Mouse (Mus musculus) intestine, embryonic 14.5 days (tissue): Measurements from ENCODE around the gene Ccnd3. TPM values are rescaled to one million over a fixed set of nuclear protein-coding genes. Genes with fewer than 3 reads are reported as not detected.
A peak's percentile ranks its signal among the peaks of the same experiment; 100 is the strongest.

ENCODE experiments used
- ATAC-seq: fragments of 200-750 bp; cut with Nextera tagmentation; replicated peaks from 2 replicates; pipeline ENCODE4 v1.8.0; 2017; ENCODE audit warnings: low read depth, moderate number of reproducible peaks, moderate TSS enrichment, moderate library complexity; ENCODE audit not compliant: low FRiP score, low TSS enrichment
- DNase-seq: peaks from one replicate; pipeline ENCODE4 v3.0.0-alpha.2; 2018; ENCODE audit warnings: low spot score
- H3K27ac ChIP-seq: fragments of 300-500 bp; sonication (generic); 2 replicates; pipeline ENCODE4 v1.5.1; 2014; ENCODE audit warnings: low read depth, mild to moderate bottlenecking, control low read depth
- H3K27me3 ChIP-seq: fragments of 300-500 bp; sonication (generic); replicated peaks from 2 replicates; pipeline ENCODE4 v1.6.1; 2014; ENCODE audit warnings: low read length, control low read depth; ENCODE audit not compliant: control insufficient read depth, insufficient read depth
- H3K36me3 ChIP-seq: fragments of 300-500 bp; sonication (generic); 2 replicates; pipeline ENCODE4 v1.6.1; 2014; ENCODE audit warnings: low read length, control low read depth; ENCODE audit not compliant: control insufficient read depth, insufficient read depth
- H3K4me1 ChIP-seq: fragments of 300-500 bp; sonication (generic); replicated peaks from 2 replicates; pipeline ENCODE4 v1.6.1; 2014; ENCODE audit warnings: low read length, control low read depth, mixed read lengths; ENCODE audit not compliant: control insufficient read depth, insufficient read depth
- H3K4me2 ChIP-seq: fragments of 300-500 bp; sonication (generic); 2 replicates; pipeline ENCODE4 v1.6.1; 2014; ENCODE audit warnings: low read length
- H3K4me3 ChIP-seq: fragments of 300-500 bp; sonication (generic); 2 replicates; pipeline ENCODE4 v1.5.1; 2014; ENCODE audit warnings: low read depth, low read length, control low read depth, mixed read lengths
- H3K9ac ChIP-seq: fragments of 300-500 bp; sonication (generic); 2 replicates; pipeline ENCODE4 v1.6.1; 2014; ENCODE audit warnings: mild to moderate bottlenecking, low read length
- H3K9me3 ChIP-seq: fragments of 300-500 bp; sonication (generic); 2 replicates; pipeline ENCODE4 v1.6.1; 2016; ENCODE audit warnings: low read length, control low read depth; ENCODE audit not compliant: control insufficient read depth
- WGBS: fragments of 180-500 bp; shearing (Covaris S2); extraction: QIAGEN DNeasy Blood & Tissue Kit; methylation state at CpG from one replicate; pipeline ENCODE4 v1.1.7; 2014; 5-methylcytosine and 5-hydroxymethylcytosine counted together
- polyA plus RNA-seq: library from polyadenylated mRNA; unstranded; fragments of >200 nt; fragmentation: Nextera tagmentation; extraction: Ambion mirVana; gene quantifications from 2 replicates; pipeline ENCODE4 v1.2.1, GENCODE M21; 2014

The Ccnd3 gene
- polyA plus RNA-seq, 1 experiment from 2014 or later, result 457 TPM

DNA sequence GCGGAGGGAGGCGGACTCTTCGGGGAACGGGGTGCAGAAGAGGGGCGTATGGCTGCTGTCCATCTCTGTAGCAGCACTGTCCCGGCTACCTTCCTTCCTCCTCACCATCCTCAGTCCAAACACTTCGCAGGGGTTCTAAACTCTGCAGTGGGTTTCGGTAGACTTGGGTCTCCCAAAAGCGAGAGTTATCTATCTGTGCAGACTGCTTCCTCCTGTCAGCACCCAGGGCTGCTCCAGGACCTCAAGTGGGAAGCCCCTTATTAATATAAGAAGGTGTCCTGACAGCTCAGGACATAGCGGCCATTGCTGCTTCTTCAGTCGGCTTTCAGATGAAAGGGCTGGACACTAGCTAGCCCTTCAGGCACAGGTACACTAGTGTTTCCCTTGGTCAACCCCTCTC, 39.8 kb upstream of the Ccnd3 start:
- H3K27me3 ChIP-seq, result peaks cover 17% of the 10 kb centered on the region
- no peak overlapping the region for H3K4me3 ChIP-seq
- no peaks in the 10 kb centered on the region for H3K36me3 ChIP-seq
- no peaks in the 10 kb centered on the region for H3K9me3 ChIP-seq
- H3K27ac ChIP-seq, result no peak overlapping the region
- H3K9ac ChIP-seq, result no peak overlapping the region
- ATAC-seq (no peak), DNase-seq (no peak)
- WGBS, result 72% methylated on average over 11 of the region's 11 CpGs
- H3K4me1 ChIP-seq, result peaks cover 19% of the 10 kb centered on the region
- H3K4me2 ChIP-seq, result no peak overlapping the region

DNA sequence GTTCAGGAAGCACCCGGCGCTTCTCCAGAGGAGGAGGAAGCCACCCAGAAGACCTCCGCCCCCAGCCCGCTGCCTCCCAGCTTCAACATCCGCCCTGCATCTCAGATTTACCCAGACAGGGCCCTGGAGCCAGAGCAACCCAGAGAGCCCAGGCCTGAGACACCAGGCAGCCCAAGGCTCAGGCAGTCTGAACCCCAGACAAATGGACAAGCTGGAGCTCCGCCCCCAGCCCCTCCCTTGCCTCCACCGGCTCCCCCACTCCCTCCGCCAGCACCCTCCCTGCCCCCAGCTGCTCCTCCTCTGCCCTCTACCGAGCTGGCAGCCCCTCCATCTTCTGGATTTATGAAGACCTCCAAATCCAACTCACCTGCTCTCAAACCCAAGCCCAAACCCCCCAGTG, 38.6 kb upstream of the Ccnd3 start:
- ATAC-seq (no peak), DNase-seq (no peak)
- Histone ChIP-seq H3K4me2 (no peak overlapping the region), H3K4me3 (no peak overlapping the region), H3K9me3 (no peaks in the 10 kb centered on the region), H3K27ac (no peak overlapping the region), H3K36me3 (no peaks in the 10 kb centered on the region), H3K27me3 (peaks cover 17% of the 10 kb centered on the region), H3K4me1 (peaks cover 30% of the 10 kb centered on the region), H3K9ac (no peak overlapping the region)
- 27% methylated on average over 8 of the region's 9 CpGs for WGBS

DNA sequence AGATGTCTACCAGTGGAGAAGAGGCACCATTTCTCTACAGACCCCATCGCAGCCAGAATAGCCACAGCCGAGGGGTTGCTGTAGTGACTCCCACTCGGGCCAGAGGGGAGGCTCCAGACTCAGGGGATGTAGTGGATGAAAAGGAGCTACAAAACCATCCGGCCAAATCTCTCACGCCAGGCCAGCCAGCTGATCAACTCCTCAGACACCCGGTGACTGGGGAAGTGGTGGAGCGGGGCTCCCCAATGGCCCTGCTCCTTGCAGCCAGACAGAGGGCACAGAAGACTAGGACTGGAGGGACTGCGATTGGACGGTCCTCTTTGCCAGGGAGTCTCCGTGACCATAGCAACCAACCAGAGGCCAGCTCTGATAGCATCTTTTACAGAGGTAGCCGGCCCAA, 37.2 kb upstream of the Ccnd3 start:
- WGBS, result 75% methylated on average over 11 of the region's 11 CpGs
- no peak for DNase-seq
- Histone ChIP-seq H3K27ac (no peak overlapping the region), H3K27me3 (peaks cover 17% of the 10 kb centered on the region), H3K36me3 (no peaks in the 10 kb centered on the region), H3K4me2 (peak overlapping the region; percentile 41; the same call in 1 of the 2 replicates), H3K4me3 (no peak overlapping the region), H3K9me3 (no peaks in the 10 kb centered on the region), H3K9ac (no peak overlapping the region), H3K4me1 (peaks cover 32% of the 10 kb centered on the region)
- no peak for ATAC-seq

DNA sequence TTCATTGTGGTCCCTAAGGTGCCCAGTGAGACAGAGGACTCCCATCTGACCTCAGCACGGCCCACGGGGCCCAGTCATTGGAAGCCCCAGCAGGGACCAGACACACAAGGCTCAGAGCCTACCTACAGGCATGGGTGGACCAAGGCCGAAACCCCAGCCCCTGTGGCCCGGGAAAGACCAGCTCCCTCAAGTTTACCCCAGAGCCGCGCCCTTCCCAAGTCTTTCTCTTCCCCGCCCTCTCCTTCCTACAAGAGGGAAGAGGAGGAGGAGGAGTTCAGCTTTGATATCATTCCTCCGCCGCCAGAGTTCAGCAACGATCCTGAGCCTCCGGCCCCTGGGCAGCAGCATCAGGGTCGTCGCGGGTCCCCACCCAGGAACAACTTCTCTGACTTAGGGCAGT, 36.8 kb upstream of the Ccnd3 start:
- Histone ChIP-seq H3K27me3 (peaks cover 17% of the 10 kb centered on the region), H3K4me2 (peak overlapping the region; percentile 41), H3K27ac (no peak overlapping the region), H3K4me3 (peak overlapping the region; percentile 21), H3K4me1 (peaks cover 36% of the 10 kb centered on the region), H3K36me3 (no peaks in the 10 kb centered on the region), H3K9me3 (no peaks in the 10 kb centered on the region), H3K9ac (0 out of 2 replicates have a peak overlapping the region, but pooled peaks have one; percentile 29)
- no peak for ATAC-seq
- no peak for DNase-seq
- WGBS, result 23% methylated on average over 14 of the region's 14 CpGs

DNA sequence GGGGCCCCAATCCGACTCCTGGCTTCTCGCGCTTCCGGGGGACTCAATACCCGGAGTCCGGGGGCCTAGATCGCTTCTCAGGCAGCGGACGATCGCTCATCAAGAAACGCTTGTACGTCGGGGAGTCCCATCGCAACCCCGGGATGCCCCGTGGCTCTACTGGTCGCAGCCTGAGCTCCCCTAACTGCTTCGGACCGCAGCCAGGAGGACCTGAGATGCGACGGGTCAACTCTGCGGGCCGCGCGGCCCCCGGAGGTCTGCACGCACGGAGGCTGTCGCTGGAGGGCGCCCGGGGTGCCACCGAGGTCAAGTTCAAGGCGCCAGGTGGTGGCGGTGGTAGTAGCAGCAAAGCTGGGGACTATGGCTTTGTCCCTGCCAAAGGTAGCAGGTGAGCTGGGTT, 36.4 kb upstream of the Ccnd3 start:
- Histone ChIP-seq H3K27me3 (peaks cover 17% of the 10 kb centered on the region), H3K9ac (0 out of 2 replicates have a peak overlapping the region, but pooled peaks have one; percentile 29), H3K4me2 (peak overlapping the region; percentile 41), H3K4me3 (peak overlapping the region; percentile 21), H3K36me3 (no peaks in the 10 kb centered on the region), H3K27ac (no peak overlapping the region), H3K9me3 (no peaks in the 10 kb centered on the region), H3K4me1 (peaks cover 34% of the 10 kb centered on the region)
- ATAC-seq, result no peak
- 18% methylated on average over 34 of the region's 34 CpGs for WGBS
- DNase-seq, result no peak

- 94% methylated on average over 4 of the region's 4 CpGs for WGBS
- H3K27ac ChIP-seq, result no peak overlapping the region
- H3K27me3 ChIP-seq, result peaks cover 17% of the 10 kb centered on the region
- peaks cover 32% of the 10 kb centered on the region for H3K4me1 ChIP-seq
- ATAC-seq (no peak), DNase-seq (no peak)
- no peak overlapping the region for H3K4me3 ChIP-seq
- H3K9me3 ChIP-seq, result no peaks in the 10 kb centered on the region
- no peak overlapping the region for H3K4me2 ChIP-seq
- H3K9ac ChIP-seq, result no peak overlapping the region
- H3K36me3 ChIP-seq, result no peaks in the 10 kb centered on the region
These were observed 35.2 kb upstream of the Ccnd3 start for GRCm38 (mm10) chr17:47469642-47470041.

GRCm38 (mm10) chr17:47470121-47470520, 34.7 kb upstream of the Ccnd3 start:
- H3K4me1 ChIP-seq, result peaks cover 32% of the 10 kb centered on the region
- WGBS, result 79% methylated on average over 4 of the region's 4 CpGs
- no peak overlapping the region for H3K9ac ChIP-seq
- no peak for ATAC-seq
- H3K9me3 ChIP-seq, result no peaks in the 10 kb centered on the region
- H3K36me3 ChIP-seq, result no peaks in the 10 kb centered on the region
- H3K4me2 ChIP-seq, result no peak overlapping the region
- H3K27ac ChIP-seq, result peak overlapping the region; percentile 59; the same call in 1 of the 2 replicates
- no peak for DNase-seq
- H3K27me3 ChIP-seq, result peaks cover 17% of the 10 kb centered on the region
- H3K4me3 ChIP-seq, result no peak overlapping the region

DNA sequence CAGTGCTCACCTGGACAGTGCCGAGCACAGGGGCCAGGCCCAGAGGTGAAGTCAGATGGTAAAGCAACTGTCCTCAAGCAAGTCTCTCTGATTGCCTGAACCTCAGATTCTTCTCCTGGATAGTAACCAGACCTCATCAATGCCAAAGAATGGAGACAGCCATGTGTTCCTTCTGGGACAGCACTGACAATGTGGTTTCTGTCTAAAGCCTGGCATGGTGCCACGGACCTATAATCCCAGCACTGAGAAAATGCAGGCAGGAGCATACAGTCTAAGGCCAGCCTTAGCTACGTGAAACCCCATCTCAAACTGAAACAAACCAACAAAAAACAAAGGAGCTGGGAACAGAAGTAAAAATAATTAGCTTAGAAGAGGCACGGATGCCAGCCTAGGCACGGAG, 34.2 kb upstream of the Ccnd3 start:
- 60% methylated on average over 5 of the region's 5 CpGs for WGBS
- Histone ChIP-seq H3K27me3 (peaks cover 17% of the 10 kb centered on the region), H3K4me3 (no peak overlapping the region), H3K36me3 (no peaks in the 10 kb centered on the region), H3K9ac (no peak overlapping the region), H3K4me1 (peaks cover 32% of the 10 kb centered on the region), H3K27ac (peak overlapping the region; percentile 59), H3K9me3 (no peaks in the 10 kb centered on the region), H3K4me2 (peak overlapping the region; percentile 20; the same call in 1 of the 2 replicates)
- DNase-seq (peak; percentile 80), ATAC-seq (0 out of 2 replicates have a peak, but pooled peaks have one; percentile 32)
